Mouse (Mus musculus) layer of hippocampus, adult 2 months (tissue): ENCODE results near the gene Mrps21. TPM values are rescaled to one million over a fixed set of nuclear protein-coding genes. Genes with fewer than 3 reads are reported as not detected.

ENCODE experiments used
- DNase-seq, 2 experiments: peaks; one replicate each; pipeline ENCODE4 v3.0.0; 2022; ENCODE audit warnings: low spot score in 2 of 2
- H3K27ac ChIP-seq: fragments of 200-600 bp; 2 replicates; pipeline ENCODE4 v1.8.1; 2022
- H3K4me3 ChIP-seq: fragments of 200-600 bp; 2 replicates; pipeline ENCODE4 v1.8.1; 2022; ENCODE audit warnings: mild to moderate bottlenecking
- CTCF ChIP-seq: fragments of 200-600 bp; conservative IDR thresholded peaks from 2 replicates; pipeline ENCODE4 v1.8.1; 2022; ENCODE audit warnings: antibody characterized with exemption, mild to moderate bottlenecking, moderate library complexity
- total RNA-seq, 2 experiments: library from RNA; stranded (reverse); gene quantifications; 2 replicates each; pipeline ENCODE4 v1.2.3; 2021

Gene Mrps21
- total RNA-seq, 2 experiments from 2014 or later: 155 to 164 TPM

DNA sequence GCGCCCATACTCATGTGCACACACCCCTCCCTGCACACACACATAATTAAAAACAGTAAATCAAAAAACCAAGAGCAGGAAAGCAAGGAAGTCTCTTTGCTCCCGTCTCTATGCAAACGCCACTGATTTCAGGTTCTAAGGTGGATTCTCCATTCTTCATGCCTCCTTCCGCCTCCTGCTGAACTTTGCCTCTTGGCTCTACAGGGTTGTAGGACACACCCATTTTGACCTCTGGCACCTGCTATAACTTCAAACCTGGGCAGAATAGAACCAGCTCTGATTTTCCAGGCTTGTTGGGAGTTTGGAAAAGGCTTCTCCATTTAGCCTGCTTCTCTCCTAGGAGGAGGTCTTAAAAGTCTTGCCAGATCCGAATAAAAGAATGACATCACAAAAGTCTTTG is 13.1 kb upstream of the Mrps21 start:
- DNase-seq: no peak
- Histone ChIP-seq H3K4me3 (no peak overlapping the region), H3K27ac (no peak overlapping the region)
- TF ChIP-seq CTCF: no peak

DNA sequence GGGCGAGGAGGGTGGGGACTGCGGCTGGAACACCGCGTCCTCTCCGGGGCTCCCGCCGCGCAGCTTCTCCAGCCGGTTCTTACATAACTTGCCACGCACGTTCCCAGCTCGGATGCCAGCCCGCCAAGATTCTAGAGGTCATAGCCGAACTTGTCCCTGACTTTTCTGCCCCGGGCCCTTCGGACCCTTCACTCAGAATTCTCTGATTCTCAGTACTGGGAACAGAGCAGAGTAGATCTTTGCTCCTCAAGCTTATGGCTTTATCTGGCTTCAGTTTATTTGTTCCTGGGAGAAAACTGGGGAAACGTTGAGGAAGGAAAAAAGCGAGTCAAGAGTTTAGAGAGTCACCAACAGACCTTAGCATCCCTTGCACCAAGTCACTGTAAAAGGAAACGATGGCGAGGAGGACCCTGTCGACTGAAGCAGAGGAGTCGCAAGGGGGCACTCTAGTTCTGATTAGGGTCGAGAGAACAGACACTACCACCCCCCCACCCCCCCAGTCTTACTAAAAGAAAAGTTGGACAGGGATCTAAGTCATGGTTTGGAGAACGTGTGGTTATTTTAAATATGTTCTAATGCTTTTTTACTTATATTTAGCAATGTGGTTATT is 11.6 kb upstream of the Mrps21 start:
- H3K4me3 ChIP-seq: peak overlapping the region; percentile 86
- DNase-seq: peak; percentile 71 to 73
- peak overlapping the region; percentile 89 for H3K27ac ChIP-seq
- TF ChIP-seq CTCF: peak; percentile 78

DNA sequence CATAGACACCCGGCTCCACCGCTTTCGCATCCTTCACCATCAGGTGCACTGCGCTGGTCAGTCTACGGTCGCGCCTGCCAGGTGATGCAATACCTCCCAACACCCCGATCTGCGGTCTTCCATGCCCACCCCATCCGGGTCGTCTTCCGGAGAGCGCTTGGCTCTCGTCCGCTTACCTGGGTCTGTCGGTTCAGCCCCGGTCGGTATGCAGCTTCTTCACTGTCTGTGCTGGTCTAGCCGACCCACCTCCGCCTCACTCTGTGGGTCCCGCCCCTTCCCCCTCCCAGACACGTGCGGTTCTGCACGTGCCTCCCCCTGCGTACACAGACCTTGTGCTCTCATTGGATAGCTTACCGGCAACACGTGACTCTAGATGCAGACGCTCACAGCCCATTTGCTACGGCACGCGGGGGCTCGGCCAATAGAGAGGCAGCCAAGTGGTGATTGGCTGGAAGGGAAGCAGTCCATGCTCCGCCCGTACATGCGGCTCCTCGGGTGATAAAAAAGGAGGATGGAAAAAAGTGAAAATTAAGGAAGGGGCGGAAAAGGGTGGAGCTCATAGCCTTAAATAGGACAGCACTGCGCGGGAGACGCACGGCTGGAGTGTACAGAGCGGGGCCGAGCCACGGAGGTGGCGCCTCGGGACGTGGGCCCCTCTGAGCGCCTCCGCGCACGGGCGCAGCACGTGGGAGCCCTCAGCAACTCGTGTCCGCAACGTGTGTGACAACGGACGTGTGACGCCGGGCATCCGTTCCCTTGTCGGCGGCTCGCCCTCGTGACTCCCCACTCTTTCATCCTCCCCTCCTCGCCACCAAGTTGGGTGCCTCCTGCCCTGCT is 10.9 kb upstream of the Mrps21 start, which contains the start of gene Ciart:
Gene Ciart (minus strand): TSS at position 273 of the 837 bp plus-strand sequence.
- peak within 1 kb of the TSS; percentile 91 for H3K27ac ChIP-seq
- H3K4me3 ChIP-seq: peak within 1 kb of the TSS; percentile 86
- DNase-seq: peak; percentile 94 to 98
- TF ChIP-seq CTCF: no peak

GRCm38 (mm10) chr3:95879063-95879462 is 7.7 kb upstream of the Mrps21 start:
- Histone ChIP-seq H3K4me3 (no peak overlapping the region), H3K27ac (no peak overlapping the region)
- no peak for DNase-seq
- TF ChIP-seq CTCF: no peak

- DNase-seq: no peak
- peak overlapping the region; percentile 88 for H3K27ac ChIP-seq
- TF ChIP-seq CTCF: no peak
- H3K4me3 ChIP-seq: peak overlapping the region; percentile 75
Observed at GRCm38 (mm10) chr3:95872048-95872447, 729 bp upstream of the Mrps21 start.

DNA sequence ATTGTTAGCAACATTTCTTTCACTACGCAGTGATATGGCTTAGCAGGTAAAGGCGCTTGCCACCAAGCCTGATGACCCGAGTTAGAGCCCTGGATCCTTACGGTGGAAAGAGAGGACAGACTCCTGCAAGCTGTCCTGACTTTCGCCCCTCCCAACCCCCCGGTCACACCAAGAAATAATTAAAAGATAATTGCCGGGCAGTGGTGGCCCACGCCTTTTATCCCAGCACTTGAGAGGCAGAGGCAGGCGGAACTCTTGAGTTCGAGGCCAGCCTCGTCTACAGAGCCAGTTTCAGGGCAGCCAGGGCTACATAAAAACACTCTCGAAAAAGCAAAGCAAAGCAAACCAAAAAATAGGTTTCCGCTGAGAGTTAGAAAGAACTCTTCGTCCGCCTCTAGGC is 343 bp downstream of the Mrps21 start:
- Histone ChIP-seq H3K4me3 (peak overlapping the region; percentile 75), H3K27ac (peak overlapping the region; percentile 88)
- TF ChIP-seq CTCF: no peak
- DNase-seq: no peak

DNA sequence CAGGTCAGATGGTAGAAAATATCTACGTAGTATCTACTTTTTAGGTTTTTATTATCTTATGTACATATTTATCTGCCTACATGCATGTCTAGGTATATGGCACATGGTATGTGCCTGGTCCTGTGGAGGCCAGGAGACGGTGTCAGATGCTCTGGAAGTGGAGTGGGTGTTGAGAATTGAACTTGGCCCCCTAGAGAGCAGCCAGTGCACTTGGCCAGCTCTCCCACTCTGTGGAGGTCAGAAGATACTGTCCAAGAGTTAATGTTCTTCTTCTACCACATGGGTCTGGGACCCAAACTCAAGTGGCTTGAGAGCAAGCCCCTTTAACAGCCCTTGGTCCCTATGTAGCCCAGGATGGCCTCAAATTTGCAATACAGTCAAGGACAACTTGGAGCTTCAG is 3.9 kb downstream of the Mrps21 start:
- no peak for DNase-seq
- Histone ChIP-seq H3K27ac (no peak overlapping the region), H3K4me3 (no peak overlapping the region)
- TF ChIP-seq CTCF: no peak

GRCm38 (mm10) chr3:95866071-95866470 is 5.2 kb downstream of the Mrps21 start:
- no peak for TF ChIP-seq CTCF
- H3K27ac ChIP-seq: peak overlapping the region; percentile 95; the same call in 1 of the 2 replicates
- no peak for DNase-seq
- H3K4me3 ChIP-seq: no peak overlapping the region

GRCm38 (mm10) chr3:95865571-95865970 is 5.7 kb downstream of the Mrps21 start:
- Histone ChIP-seq H3K4me3 (no peak overlapping the region), H3K27ac (peak overlapping the region; percentile 95)
- no peak for TF ChIP-seq CTCF
- no peak for DNase-seq

DNA sequence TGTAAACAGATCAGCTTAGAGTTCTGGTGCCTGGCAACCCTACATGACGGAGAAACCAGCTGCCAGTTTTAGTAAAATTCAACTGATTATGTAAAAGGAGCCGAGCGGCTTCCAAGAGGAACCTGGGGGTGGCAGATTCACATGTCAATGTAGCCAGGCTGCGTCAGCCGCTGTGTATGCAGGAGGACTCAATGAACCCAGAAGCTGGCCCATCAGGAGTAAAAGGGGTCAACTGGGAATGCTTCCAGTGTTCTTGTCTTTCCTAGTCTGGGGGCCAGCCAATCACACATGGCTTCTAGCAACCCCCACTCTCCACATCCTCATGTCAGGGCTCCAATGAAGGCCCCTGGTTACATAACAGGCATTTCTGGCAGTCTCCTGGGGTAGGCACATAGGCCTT is 6.3 kb downstream of the Mrps21 start:
- Histone ChIP-seq H3K4me3 (peak overlapping the region; percentile 8; the same call in 1 of the 2 replicates), H3K27ac (peak overlapping the region; percentile 95)
- DNase-seq: peak; percentile 77 to 86
- no peak for TF ChIP-seq CTCF

DNA sequence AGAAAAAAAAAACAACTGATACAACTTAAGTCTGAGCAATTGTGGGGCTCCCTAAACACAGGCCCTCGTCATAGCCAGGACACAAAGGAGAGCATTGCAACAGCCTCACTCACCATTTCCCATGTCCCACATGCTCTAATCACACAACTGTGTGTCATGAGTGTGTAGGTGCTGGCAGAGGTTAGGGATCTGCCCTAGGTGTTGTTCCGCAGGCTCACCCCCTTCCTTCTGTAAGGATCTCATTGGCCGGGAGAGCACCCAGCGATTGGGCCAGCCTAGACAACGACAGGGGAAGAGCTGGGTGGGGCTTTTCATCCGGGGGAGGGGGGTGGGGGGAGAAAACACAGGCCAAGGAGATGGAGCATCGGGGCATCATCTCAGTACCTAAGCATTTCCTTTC is 7.7 kb downstream of the Mrps21 start:
- no peak overlapping the region for H3K27ac ChIP-seq
- DNase-seq: no peak
- TF ChIP-seq CTCF: no peak
- no peak overlapping the region for H3K4me3 ChIP-seq

DNA sequence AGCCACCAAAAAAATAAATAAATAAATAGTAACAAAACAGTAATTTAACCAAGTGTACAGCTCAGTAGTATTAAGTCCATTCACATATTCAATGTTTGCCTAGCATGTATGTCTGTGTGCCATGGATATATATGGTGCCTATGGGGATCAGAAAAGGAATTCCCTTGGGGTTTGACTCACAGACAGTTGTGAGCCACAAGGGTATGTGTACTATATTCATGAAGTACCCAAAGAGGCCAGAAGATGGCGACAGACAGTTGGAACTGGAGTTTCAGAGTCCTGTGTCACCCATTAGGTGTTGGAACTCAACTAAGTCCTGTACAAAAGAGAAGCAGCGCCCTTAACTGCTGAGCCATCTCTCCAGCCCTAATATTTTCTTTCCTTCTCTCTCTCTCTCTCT is 9.5 kb downstream of the Mrps21 start:
- peak; percentile 82 for TF ChIP-seq CTCF
- Histone ChIP-seq H3K27ac (no peak overlapping the region), H3K4me3 (no peak overlapping the region)
- DNase-seq: peak; percentile 67 to 79

- TF ChIP-seq CTCF: peak; percentile 50
- H3K27ac ChIP-seq: no peak overlapping the region
- no peak overlapping the region for H3K4me3 ChIP-seq
- DNase-seq: no peak
Observed at GRCm38 (mm10) chr3:95861216-95861615, 10.1 kb downstream of the Mrps21 start.
